Mouse (Mus musculus): ENCODE measurements around the gene Atp6v0a2. TPM values are rescaled to one million over a fixed set of nuclear protein-coding genes. Genes with fewer than 3 reads are reported as not detected.

The Atp6v0a2 gene
- total RNA-seq, 4 experiments from 2014 or later: 55.7 to 63.9 (median 61.6) TPM

- DNase-seq (ENCODE audit: low spot score in 2 of 2): no peak
Measured at GRCm38 (mm10) chr5:124636694-124637093, 8.3 kb downstream of the Atp6v0a2 start.

DNA sequence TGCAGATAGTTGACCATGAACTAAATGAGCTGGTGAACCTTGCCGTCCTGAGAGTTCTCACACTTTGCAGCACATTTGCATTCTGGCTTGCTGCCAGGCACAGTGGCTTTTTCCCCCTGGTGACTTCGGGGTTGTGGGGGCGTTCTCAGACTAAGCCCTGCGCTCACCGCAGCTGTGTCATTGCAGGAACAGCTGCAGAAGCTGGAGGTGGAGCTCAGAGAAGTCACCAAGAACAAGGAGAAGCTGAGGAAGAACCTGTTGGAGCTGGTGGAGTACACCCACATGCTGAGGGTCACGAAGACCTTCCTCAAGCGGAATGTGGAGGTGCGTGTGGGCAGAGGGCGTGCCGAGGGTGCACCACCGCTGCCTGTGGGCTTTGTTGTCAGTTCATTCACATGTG, 8.9 kb downstream of the Atp6v0a2 start:
- DNase-seq (ENCODE audit: low spot score in 2 of 2): peak; percentile 28 to 33

GRCm38 (mm10) chr5:124637836-124638235, 9.5 kb downstream of the Atp6v0a2 start:
- no peak for DNase-seq (ENCODE audit: low spot score in 2 of 2)

DNA sequence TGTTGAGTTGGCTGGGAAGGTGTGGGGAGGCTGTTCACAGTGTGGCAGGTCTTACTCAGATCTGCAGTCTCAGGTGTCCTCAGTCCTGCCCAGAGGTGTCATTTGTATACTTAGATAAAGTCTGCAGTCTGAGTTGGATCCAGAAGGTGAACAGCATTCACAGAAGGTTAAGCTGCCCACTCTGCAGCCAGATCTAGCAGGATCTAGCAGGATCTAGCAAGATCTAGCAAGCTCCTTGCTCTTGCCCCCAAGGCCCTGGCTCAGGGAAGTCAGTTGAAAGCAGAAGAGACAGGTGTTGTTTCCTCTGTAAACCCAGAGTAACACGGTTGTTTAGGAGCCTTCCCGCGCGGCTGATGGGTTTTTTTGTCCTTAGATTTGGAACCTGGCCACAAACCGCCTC, 85.4 kb downstream of the Atp6v0a2 start:
- DNase-seq (ENCODE audit: low spot score in 2 of 2): no peak

DNA sequence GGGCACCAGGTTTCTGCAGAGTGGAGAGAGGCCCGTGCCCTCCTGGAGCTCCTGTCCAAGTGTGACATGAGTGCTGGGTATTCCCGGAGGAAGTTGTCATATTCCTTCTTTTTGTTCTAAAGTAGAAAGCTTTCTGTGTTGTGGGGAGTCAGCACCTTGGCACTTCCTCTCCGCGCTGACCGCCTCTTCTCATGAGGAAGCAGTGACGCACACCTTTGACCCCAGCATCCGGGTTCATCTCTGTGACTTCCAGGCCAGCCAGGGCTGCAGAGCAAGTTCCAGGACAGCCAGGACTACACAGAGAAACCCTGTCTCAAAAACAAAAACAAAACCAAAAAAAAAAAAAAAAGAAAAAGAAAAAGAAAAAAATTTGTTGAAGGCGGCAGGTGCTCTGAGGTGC, 86.8 kb downstream of the Atp6v0a2 start:
- no peak for DNase-seq (ENCODE audit: low spot score in 2 of 2)

GRCm38 (mm10) chr5:124717969-124718368, 89.6 kb downstream of the Atp6v0a2 start:
- peak in 1 of 2 experiments; percentile 27 for DNase-seq (ENCODE audit: low spot score in 2 of 2)

DNA sequence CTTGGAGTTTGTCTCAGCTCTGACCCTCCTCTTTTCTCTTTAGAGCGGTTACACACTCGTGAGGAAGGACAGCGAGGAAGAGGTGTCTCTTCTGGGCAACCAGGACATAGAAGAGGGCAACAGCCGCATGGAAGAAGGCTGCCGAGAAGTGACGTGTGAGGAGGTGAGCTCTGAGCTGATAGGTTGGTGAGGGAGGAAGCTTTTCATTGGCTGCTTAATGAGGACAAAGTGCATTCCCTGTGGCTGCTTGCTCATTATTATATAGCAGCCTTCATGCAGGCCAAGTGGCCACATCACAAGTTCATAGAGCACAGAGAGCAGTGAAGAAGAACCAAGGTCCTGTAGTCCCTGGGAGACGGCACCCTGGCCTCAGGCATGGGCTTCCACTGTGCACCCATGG, 90.0 kb downstream of the Atp6v0a2 start:
- DNase-seq (ENCODE audit: low spot score in 2 of 2): no peak

DNA sequence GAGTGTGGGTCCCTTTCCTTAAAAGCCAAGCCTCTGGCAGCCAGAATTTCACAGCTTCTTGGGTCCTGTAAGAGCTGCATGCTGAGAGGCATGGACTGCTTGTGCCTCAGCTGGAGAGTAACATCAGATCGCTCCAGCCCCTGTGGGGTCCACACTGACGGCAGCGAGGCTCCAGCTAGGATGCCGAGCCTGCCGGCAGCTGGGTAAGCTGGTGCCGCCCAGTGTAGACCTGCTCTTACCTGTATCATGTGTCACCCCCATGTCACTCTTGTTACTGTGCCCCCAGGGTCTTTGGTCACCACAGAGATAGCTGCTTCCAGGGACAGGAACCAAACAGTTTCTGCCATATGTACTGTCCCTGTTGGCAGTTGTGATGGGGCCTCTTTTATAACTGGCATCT, 94.7 kb downstream of the Atp6v0a2 start:
- no peak for DNase-seq (ENCODE audit: low spot score in 2 of 2)

DNA sequence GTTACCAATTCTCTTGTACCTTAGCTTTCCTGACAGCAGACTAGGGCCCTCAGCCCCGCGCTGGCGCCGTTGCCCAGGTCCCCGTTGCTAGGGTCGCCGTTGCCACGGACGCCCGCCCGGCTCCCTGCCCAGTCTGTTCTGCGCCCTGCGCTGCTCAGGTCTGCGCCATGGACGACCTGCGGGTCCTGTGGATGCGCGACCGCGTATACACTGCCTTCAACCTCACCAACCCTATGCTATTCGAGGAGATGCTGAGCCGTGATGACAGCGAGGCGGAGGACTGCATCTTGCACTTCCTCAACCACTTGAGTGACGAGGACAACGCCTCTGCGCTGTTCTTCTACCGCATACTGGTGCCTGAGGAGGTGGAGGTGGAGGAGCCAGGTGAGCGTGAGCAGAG, 96.6 kb downstream of the Atp6v0a2 start, which contains the start of gene Dnah10:
Gene Dnah10, plus strand, starts transcription at position 89 of the 400 bp plus-strand sequence.
- peak; percentile 41 to 50 for DNase-seq (ENCODE audit: low spot score in 2 of 2)

GRCm38 (mm10) chr5:124729662-124730206, 101.4 kb downstream of the Atp6v0a2 start:
- no peak for DNase-seq (ENCODE audit: low spot score in 2 of 2)

- no peak for DNase-seq (ENCODE audit: low spot score in 2 of 2)
Measured at GRCm38 (mm10) chr5:124733961-124734360, 105.6 kb downstream of the Atp6v0a2 start.

- DNase-seq (ENCODE audit: low spot score in 2 of 2): no peak
Measured at GRCm38 (mm10) chr5:124741898-124742599, 113.7 kb downstream of the Atp6v0a2 start.

DNA sequence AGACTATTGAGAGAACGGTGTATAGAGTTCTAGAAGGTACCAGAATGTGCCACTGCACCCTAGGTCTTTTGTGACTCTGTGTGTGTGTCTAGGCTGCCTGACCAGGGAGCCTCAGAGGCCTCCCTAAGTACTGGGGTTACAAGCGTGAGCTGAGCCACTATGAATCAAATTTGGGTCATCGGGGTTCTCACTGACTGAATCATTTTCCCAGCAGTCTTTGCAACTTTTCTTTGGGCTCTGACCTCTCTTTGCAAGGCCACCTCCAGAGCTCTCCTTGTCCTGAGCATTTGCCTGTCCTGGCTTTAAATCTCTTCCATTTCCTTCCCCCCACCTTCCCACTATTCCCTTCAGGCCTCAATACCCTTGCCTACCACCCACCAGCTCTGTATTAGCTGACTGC, 115.5 kb downstream of the Atp6v0a2 start:
- no peak for DNase-seq (ENCODE audit: low spot score in 2 of 2)

GRCm38 (mm10) chr5:124746220-124746619, 117.8 kb downstream of the Atp6v0a2 start:
- DNase-seq (ENCODE audit: low spot score in 2 of 2): no peak

GRCm38 (mm10) chr5:124748296-124748695, 119.9 kb downstream of the Atp6v0a2 start:
- no peak for DNase-seq (ENCODE audit: low spot score in 2 of 2)

- no peak for DNase-seq (ENCODE audit: low spot score in 2 of 2)
Measured at GRCm38 (mm10) chr5:124751656-124752055, 123.3 kb downstream of the Atp6v0a2 start.

DNA sequence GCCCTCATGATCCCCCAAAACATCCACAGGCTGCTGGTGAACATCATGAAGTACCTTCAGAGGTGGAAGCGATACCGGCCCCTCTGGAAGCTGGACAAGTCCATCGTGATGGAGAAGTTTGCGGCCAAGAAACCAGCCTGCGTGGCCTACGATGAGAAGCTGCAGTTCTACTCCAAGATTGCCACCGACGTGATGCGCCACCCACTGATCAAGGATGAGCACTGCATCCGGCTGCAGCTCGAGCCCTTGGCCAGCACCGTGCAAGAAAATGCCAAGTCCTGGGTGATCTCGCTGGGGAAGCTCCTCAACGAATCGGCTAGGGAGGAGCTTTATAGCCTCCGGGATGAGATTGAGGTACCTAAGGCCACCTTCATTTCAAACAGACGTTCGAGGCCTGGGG, 132.6 kb downstream of the Atp6v0a2 start:
- DNase-seq (ENCODE audit: low spot score in 2 of 2): no peak

GRCm38 (mm10) chr5:124761787-124762186, 133.4 kb downstream of the Atp6v0a2 start:
- DNase-seq (ENCODE audit: low spot score in 2 of 2): no peak

Other genes starting within 250 kb of the Atp6v0a2 start
- 100 to 1,000 TPM; 137 to 172 (median 153) TPM for gene Sbno1, start 202.6 kb upstream of the Atp6v0a2 start, total RNA-seq (2022)
- gene Kmt5a, start 188.6 kb upstream of the Atp6v0a2 start, total RNA-seq (2022): 10 to 100 TPM; 46.3 to 56.1 (median 53.9) TPM
- 10 to 100 TPM; 13.3 to 18.3 (median 15.8) TPM for gene Rilpl2, start 150.2 kb upstream of the Atp6v0a2 start, total RNA-seq (2022)
- gene Snrnp35, start 145.4 kb upstream of the Atp6v0a2 start, total RNA-seq (2022): 10 to 100 TPM; 19.0 to 29.8 (median 23.9) TPM
- gene Rilpl1, start 97.2 kb upstream of the Atp6v0a2 start, total RNA-seq (2022): 10 to 100 TPM; 51.6 to 69.0 (median 61.8) TPM
- 100 to 1,000 TPM; 104 to 114 (median 110) TPM for gene Tmed2, start 87.9 kb upstream of the Atp6v0a2 start, total RNA-seq (2022)
- 10 to 100 TPM; 24.9 to 28.0 (median 27.0) TPM for gene Ddx55, start 75.7 kb upstream of the Atp6v0a2 start, total RNA-seq (2022)
- gene Eif2b1, start 49.4 kb upstream of the Atp6v0a2 start, total RNA-seq (2022): 10 to 100 TPM; 30.2 to 38.8 (median 32.8) TPM
- gene Gtf2h3, start 49.4 kb upstream of the Atp6v0a2 start, total RNA-seq (2022): 10 to 100 TPM; 24.3 to 27.5 (median 25.7) TPM
- gene Dnah10, start 96.5 kb downstream of the Atp6v0a2 start, total RNA-seq (2022): under 1 TPM; 0.59 to 0.72 (median 0.67) TPM
- gene Ccdc92, start 233.8 kb downstream of the Atp6v0a2 start, total RNA-seq (2022): 10 to 100 TPM; 75.0 to 79.1 (median 78.1) TPM
- gene Zfp664, start 234.1 kb downstream of the Atp6v0a2 start, total RNA-seq (2022): 10 to 100 TPM; 62.0 to 71.7 (median 64.9) TPM

Data from left cerebral cortex, adult 8-10 months (tissue).